Mouse (Mus musculus) heart, embryonic 16.5 days (tissue): ENCODE results near the gene Pitpnm1. TPM values are rescaled to one million over a fixed set of nuclear protein-coding genes. Genes with fewer than 3 reads are reported as not detected.

ENCODE experiments used
- ATAC-seq: fragments of 200-750 bp; cut with Nextera tagmentation; replicated peaks from 2 replicates; pipeline ENCODE4 v1.8.0; 2017; ENCODE audit warnings: moderate number of reproducible peaks; ENCODE audit not compliant: insufficient read depth, low FRiP score; ENCODE audit errors: extremely low read depth
- H3K27ac ChIP-seq: fragments of 300-500 bp; sonication (generic); 2 replicates; pipeline ENCODE4 v1.5.1; 2014; ENCODE audit warnings: mild to moderate bottlenecking, low read length, control low read depth, moderate library complexity
- H3K27me3 ChIP-seq: fragments of 300-500 bp; sonication (generic); 2 replicates; pipeline ENCODE4 v1.6.1; 2014; ENCODE audit warnings: low read length, mixed read lengths; ENCODE audit not compliant: control insufficient read depth, insufficient read depth
- H3K36me3 ChIP-seq: fragments of 300-500 bp; sonication (generic); 2 replicates; pipeline ENCODE4 v1.6.1; 2014; ENCODE audit not compliant: control insufficient read depth, insufficient read depth
- H3K4me1 ChIP-seq: fragments of 300-500 bp; sonication (generic); 2 replicates; pipeline ENCODE4 v1.6.1; 2014; ENCODE audit warnings: low read length, mixed read lengths; ENCODE audit not compliant: control insufficient read depth, insufficient read depth
- H3K4me2 ChIP-seq: fragments of 300-500 bp; sonication (generic); 2 replicates; pipeline ENCODE4 v1.6.1; 2014; ENCODE audit warnings: low read depth, mild to moderate bottlenecking, control low read depth, low read length
- H3K4me3 ChIP-seq: fragments of 300-500 bp; sonication (generic); 2 replicates; pipeline ENCODE4 v1.5.1; 2014; ENCODE audit warnings: mild to moderate bottlenecking, control low read depth, low read length
- H3K9ac ChIP-seq: fragments of 300-500 bp; sonication (generic); 2 replicates; pipeline ENCODE4 v1.6.1; 2014; ENCODE audit warnings: low read length, control low read depth
- H3K9me3 ChIP-seq: fragments of 300-500 bp; sonication (generic); replicated peaks from 2 replicates; pipeline ENCODE4 v1.6.1; 2016; ENCODE audit warnings: low read length; ENCODE audit not compliant: control insufficient read depth
- WGBS: fragments of 180-500 bp; shearing (Covaris S2); extraction: QIAGEN DNeasy Blood & Tissue Kit; methylation state at CpG from one replicate; pipeline ENCODE4 v1.1.7; 2014; 5-methylcytosine and 5-hydroxymethylcytosine counted together
- polyA plus RNA-seq: library from polyadenylated mRNA; unstranded; fragments of >200 nt; fragmentation: Nextera tagmentation; extraction: Ambion mirVana; gene quantifications from 2 replicates; pipeline ENCODE4 v1.2.1, GENCODE M21; 2015

The Pitpnm1 gene
- polyA plus RNA-seq, 1 experiment from 2014 or later: 29.4 TPM

DNA sequence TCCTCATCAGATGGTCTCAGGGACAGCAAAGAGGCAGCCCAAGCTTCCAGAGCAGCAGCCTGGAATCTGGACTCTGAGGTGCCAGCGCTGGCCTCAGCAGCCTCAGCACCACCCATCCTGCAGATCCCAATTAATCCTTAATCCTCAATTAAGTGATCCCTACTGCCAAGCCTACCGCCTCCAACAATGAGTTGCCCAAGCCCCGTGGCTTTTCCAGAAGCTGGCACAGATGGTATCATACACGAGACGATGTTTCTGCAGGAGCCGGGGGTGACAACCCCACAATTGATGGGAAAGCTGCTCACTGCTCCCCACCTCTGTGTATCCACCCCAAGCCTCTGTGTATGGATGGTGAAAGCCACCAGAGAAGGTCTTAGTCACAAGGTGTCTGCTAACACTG, 10.7 kb upstream of the Pitpnm1 start:
- no peak overlapping the region for H3K9ac ChIP-seq
- no peak for ATAC-seq
- H3K4me3 ChIP-seq: no peak overlapping the region
- no peaks in the 10 kb centered on the region for H3K36me3 ChIP-seq
- no peaks in the 10 kb centered on the region for H3K9me3 ChIP-seq
- H3K27me3 ChIP-seq: peaks cover 3% of the 10 kb centered on the region; the same call in 1 of the 2 replicates
- WGBS: 76% methylated on average over 6 of the region's 6 CpGs
- no peak overlapping the region for H3K4me2 ChIP-seq
- no peak overlapping the region for H3K27ac ChIP-seq
- peaks cover 9% of the 10 kb centered on the region for H3K4me1 ChIP-seq

DNA sequence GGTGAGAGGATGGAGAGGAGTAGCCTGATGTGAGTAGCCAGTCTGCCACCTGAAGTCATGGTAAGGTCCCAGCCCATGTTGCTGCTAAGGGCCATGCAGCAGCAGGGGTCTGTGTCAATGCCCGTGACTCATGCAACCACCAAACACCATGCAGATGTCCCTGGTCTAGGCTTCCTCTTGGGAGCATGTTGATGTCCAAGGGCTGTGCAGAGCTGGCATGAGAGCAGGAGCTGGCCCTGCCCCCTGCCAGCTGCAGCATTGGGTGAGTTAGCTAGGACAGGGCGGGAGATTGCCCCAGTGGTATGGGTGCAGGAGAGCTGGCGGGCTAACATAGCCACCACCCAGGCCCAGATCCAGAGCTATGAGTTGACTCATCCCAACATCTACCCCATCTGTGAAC, 9.4 kb upstream of the Pitpnm1 start:
- Histone ChIP-seq H3K27ac (no peak overlapping the region), H3K27me3 (peaks cover 3% of the 10 kb centered on the region; the same call in 1 of the 2 replicates), H3K4me2 (no peak overlapping the region), H3K4me3 (no peak overlapping the region), H3K36me3 (no peaks in the 10 kb centered on the region), H3K9me3 (no peaks in the 10 kb centered on the region), H3K4me1 (peaks cover 9% of the 10 kb centered on the region), H3K9ac (no peak overlapping the region)
- 90% methylated on average over 3 of the region's 3 CpGs for WGBS
- no peak for ATAC-seq

DNA sequence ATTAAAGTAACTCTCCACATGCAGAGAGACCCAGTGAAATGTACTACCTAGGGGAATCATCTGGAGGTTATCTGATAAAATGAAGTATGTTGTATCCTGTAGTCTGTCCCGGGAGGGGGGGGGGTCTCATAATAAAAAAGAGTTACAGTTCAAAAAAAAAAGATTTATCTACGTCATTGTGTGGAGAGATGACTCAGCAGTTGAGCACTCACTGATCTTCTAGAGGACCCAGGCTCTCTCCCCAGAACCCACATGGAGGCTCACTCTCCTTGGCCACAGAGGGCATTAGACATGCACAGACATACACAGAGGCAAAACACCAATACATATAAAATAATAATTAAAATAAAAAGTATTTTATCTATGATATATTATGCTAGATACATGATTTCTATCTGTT, 8.4 kb upstream of the Pitpnm1 start:
- 32% methylated on average over 2 of the region's 2 CpGs for WGBS
- no peak overlapping the region for H3K4me3 ChIP-seq

DNA sequence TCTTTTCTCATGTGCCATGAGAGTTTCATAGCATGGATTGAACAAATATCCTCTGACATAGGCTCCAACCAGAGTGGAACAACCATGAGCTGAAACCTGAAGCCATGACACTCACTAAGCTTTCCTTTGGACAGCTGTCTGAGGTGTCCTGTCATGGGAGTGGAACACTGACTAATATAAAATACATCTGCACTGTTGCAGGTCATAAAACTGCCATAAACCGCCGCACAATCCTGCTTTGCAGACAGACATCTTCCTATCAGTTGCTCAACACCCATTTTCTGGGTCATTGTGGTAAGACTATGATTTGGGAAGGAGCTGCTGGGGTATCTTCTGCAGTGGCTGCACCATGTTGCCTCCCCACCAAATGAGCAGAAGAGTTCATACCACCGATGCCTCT, 7.0 kb upstream of the Pitpnm1 start:
- Histone ChIP-seq H3K4me1 (peaks cover 4% of the 10 kb centered on the region; the same call in 1 of the 2 replicates), H3K27ac (no peak overlapping the region), H3K27me3 (peaks cover 3% of the 10 kb centered on the region; the same call in 1 of the 2 replicates), H3K4me2 (no peak overlapping the region), H3K9me3 (no peaks in the 10 kb centered on the region), H3K4me3 (no peak overlapping the region), H3K36me3 (no peaks in the 10 kb centered on the region), H3K9ac (no peak overlapping the region)
- ATAC-seq: no peak
- WGBS: 81% methylated on average over 3 of the region's 3 CpGs

More for the DNA sequence above, 8.4 kb upstream of the Pitpnm1 start:
- no peak for ATAC-seq
- Histone ChIP-seq H3K4me1 (peaks cover 11% of the 10 kb centered on the region), H3K27ac (no peak overlapping the region), H3K4me2 (no peak overlapping the region), H3K9ac (no peak overlapping the region), H3K9me3 (no peaks in the 10 kb centered on the region), H3K36me3 (no peaks in the 10 kb centered on the region), H3K27me3 (peaks cover 3% of the 10 kb centered on the region; the same call in 1 of the 2 replicates)

DNA sequence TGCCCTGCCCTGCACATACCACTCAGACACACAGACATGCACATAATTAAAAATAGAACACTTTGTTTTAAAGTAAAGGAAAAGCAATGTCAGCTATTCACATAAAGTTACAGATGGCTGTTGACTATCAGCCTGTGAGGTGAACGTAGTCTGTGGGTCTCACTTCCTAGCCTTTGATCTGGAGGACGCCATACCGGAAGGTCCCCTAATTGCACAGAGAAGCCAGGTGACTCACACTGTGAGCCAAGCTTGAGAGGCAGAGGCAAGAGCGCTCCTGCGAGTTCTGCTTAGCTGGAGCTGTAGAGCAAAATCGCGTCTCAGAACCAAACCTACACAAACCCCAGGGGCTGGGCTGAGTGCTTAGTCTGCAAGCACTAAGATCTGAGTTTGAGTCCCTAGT, 6.0 kb upstream of the Pitpnm1 start:
- Histone ChIP-seq H3K4me1 (peaks cover 13% of the 10 kb centered on the region), H3K27me3 (peaks cover 3% of the 10 kb centered on the region; the same call in 1 of the 2 replicates), H3K4me3 (no peak overlapping the region), H3K4me2 (no peak overlapping the region), H3K36me3 (no peaks in the 10 kb centered on the region), H3K27ac (no peak overlapping the region), H3K9me3 (no peaks in the 10 kb centered on the region), H3K9ac (no peak overlapping the region)
- 50% methylated on average over 7 of the region's 7 CpGs for WGBS
- no peak for ATAC-seq

DNA sequence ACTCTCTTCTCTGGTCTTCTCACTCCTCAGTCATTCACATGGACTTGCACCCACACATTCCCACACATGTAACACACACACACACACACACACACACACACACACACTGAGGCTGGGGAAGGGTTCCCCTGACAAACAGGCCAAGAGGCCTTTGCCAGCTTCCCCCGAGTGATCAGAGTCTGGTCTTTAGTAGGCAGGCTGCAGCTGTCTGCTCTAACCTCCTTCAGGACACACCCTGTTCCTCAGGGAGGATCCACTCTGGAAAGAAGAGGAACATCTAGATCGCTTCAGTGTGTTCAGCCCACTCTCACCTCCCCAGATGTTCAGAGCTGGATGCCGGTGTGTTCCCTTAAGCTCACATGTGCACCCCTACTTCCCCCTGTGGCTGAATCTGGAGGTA, 5.5 kb upstream of the Pitpnm1 start:
- H3K9me3 ChIP-seq: no peaks in the 10 kb centered on the region
- no peak overlapping the region for H3K4me3 ChIP-seq
- ATAC-seq: no peak
- no peak overlapping the region for H3K9ac ChIP-seq
- no peak overlapping the region for H3K4me2 ChIP-seq
- peaks cover 17% of the 10 kb centered on the region for H3K4me1 ChIP-seq
- H3K36me3 ChIP-seq: no peaks in the 10 kb centered on the region
- 73% methylated on average over 3 of the region's 3 CpGs for WGBS
- H3K27me3 ChIP-seq: peaks cover 3% of the 10 kb centered on the region; the same call in 1 of the 2 replicates
- no peak overlapping the region for H3K27ac ChIP-seq

- no peak for ATAC-seq
- WGBS: 70% methylated on average over 5 of the region's 5 CpGs
Observed at GRCm38 (mm10) chr19:4094774-4095303, 5.0 kb upstream of the Pitpnm1 start.

GRCm38 (mm10) chr19:4095802-4096201, 4.0 kb upstream of the Pitpnm1 start:
- no peak for ATAC-seq
- Histone ChIP-seq H3K9ac (no peak overlapping the region), H3K4me2 (no peak overlapping the region)

More at GRCm38 (mm10) chr19:4094774-4095303, 5.0 kb upstream of the Pitpnm1 start:
- H3K27ac ChIP-seq: no peak overlapping the region
- no peaks in the 10 kb centered on the region for H3K36me3 ChIP-seq
- no peak overlapping the region for H3K4me3 ChIP-seq
- H3K4me2 ChIP-seq: no peak overlapping the region
- H3K9me3 ChIP-seq: no peaks in the 10 kb centered on the region
- H3K27me3 ChIP-seq: no peaks in the 10 kb centered on the region
- H3K9ac ChIP-seq: no peak overlapping the region
- peaks cover 22% of the 10 kb centered on the region for H3K4me1 ChIP-seq

GRCm38 (mm10) chr19:4096642-4097440, 3.0 kb upstream of the Pitpnm1 start, which contains the start of gene Cdk2ap2:
TSS of gene Cdk2ap2 (plus strand) at chr19:4097182.
- Histone ChIP-seq H3K4me2 (peak within 1 kb of the TSS; percentile 68), H3K36me3 (no peaks in the 10 kb centered on the region), H3K27ac (peak within 1 kb of the TSS; percentile 86), H3K4me3 (peak within 1 kb of the TSS; percentile 70), H3K9ac (peak within 1 kb of the TSS; percentile 76), H3K4me1 (peaks cover 32% of the 10 kb centered on the region), H3K27me3 (peaks cover 12% of the 10 kb centered on the region; the same call in 1 of the 2 replicates), H3K9me3 (no peaks in the 10 kb centered on the region)
- under 1% methylated on average over 65 of the region's 65 CpGs for WGBS
- peak; percentile 90 for ATAC-seq

More at GRCm38 (mm10) chr19:4095802-4096201, 4.0 kb upstream of the Pitpnm1 start:
- H3K4me1 ChIP-seq: peaks cover 28% of the 10 kb centered on the region
- H3K27me3 ChIP-seq: peaks cover 5% of the 10 kb centered on the region; the same call in 1 of the 2 replicates
- H3K36me3 ChIP-seq: no peaks in the 10 kb centered on the region
- no peak overlapping the region for H3K27ac ChIP-seq
- H3K4me3 ChIP-seq: no peak overlapping the region
- 66% methylated on average over 3 of the region's 3 CpGs for WGBS
- H3K9me3 ChIP-seq: no peaks in the 10 kb centered on the region
